Mouse (Mus musculus): ENCODE data around the gene Nup107. TPM values are rescaled to one million over a fixed set of nuclear protein-coding genes. Genes with fewer than 3 reads are reported as not detected.
A peak's percentile ranks its signal among the peaks of the same experiment; 100 is the strongest.
"Not testable (repeated sequence)": the region's sequence is repeated elsewhere in the genome, so short reads cannot be mapped to it uniquely, and the experiment has no call there.

The Nup107 gene
- total and polyA plus RNA-seq, 3 experiments, result 80.2 to 91.6 TPM; not detected in 1

- DNase-seq (ENCODE audit: low read depth, low spot score); H3K27me3 ChIP-seq (ENCODE audit: control insufficient read depth in 1 of 2, insufficient read depth in 2 of 2, low read length in 2 of 2); H3K79me2 ChIP-seq (ENCODE audit: control insufficient read depth, insufficient read depth, low read length, poor library complexity); H3K9me3 ChIP-seq (replicated peaks; ENCODE audit: insufficient read depth, low read length); H3K27ac ChIP-seq (ENCODE audit: control insufficient read depth, low read depth, low read length); H3K4me3 ChIP-seq (ENCODE audit: control insufficient read depth in 1 of 2, insufficient read depth in 1 of 2, low read depth in 2 of 2, low read length in 2 of 2); H3K9ac ChIP-seq (ENCODE audit: control insufficient read depth, low read depth, low read length, poor library complexity, severe bottlenecking): not testable (repeated sequence)
- Histone ChIP-seq H3K36me3 (ENCODE audit: control insufficient read depth in 1 of 2, insufficient read depth in 2 of 2, low read length in 2 of 2) (peaks cover 0 to 21% of the 10 kb centered on the region in 2 experiments; a peak in 2 of 4 replicates), H3K4me1 (ENCODE audit: control insufficient read depth in 1 of 2, insufficient read depth in 2 of 2, low read length in 2 of 2) (peaks cover 5 to 21% of the 10 kb centered on the region in 2 experiments; a peak in 3 of 4 replicates)
These were observed 58.9 kb downstream of the Nup107 start for GRCm38 (mm10) chr10:117733626-117734025.

DNA sequence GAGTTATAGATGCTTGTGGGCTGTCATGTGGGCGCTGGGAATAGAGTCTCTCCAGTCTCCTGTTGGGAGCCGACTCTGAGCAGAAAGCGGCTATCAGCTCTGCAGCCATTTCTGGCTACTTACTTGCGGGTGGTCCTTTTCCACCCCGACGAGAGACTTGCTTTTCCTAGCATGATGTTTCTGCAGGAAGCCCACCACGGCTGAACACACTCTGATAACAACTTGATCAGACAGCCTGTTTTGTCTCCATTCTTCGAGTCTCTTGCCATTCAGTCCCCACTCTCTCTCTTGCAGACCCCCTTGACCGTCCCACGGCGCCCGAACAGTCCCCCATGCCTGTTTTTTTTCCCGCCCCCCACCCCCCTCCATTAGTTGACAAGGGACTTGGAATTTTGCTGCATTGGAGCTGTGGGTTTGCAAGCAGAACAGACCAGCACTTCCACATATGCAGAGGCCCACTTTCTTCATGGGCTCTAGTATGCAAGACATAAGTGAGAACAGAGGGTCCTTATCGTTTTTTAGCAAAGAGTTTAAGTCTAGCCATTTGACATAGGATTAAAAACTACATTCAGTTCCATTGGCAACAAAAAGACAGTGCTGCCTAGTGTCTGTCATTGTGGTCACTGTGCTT lies 59.4 kb downstream of the Nup107 start:
- Histone ChIP-seq H3K27ac (ENCODE audit: control insufficient read depth, low read depth, low read length) (no peak overlapping the region), H3K36me3 (ENCODE audit: control insufficient read depth in 1 of 2, insufficient read depth in 2 of 2, low read length in 2 of 2) (peaks cover 0 to 17% of the 10 kb centered on the region in 2 experiments; a peak in 2 of 4 replicates), H3K27me3 (ENCODE audit: control insufficient read depth in 1 of 2, insufficient read depth in 2 of 2, low read length in 2 of 2) (no peaks in the 10 kb centered on the region), H3K4me1 (ENCODE audit: control insufficient read depth in 1 of 2, insufficient read depth in 2 of 2, low read length in 2 of 2) (peaks cover 5 to 16% of the 10 kb centered on the region in 2 experiments; a peak in 2 of 4 replicates), H3K9ac (ENCODE audit: control insufficient read depth, low read depth, low read length, poor library complexity, severe bottlenecking) (no peak overlapping the region), H3K79me2 (ENCODE audit: control insufficient read depth, insufficient read depth, low read length, poor library complexity) (no peaks in the 10 kb centered on the region), H3K9me3 (replicated peaks; ENCODE audit: insufficient read depth, low read length) (no peaks in the 10 kb centered on the region), H3K4me3 (ENCODE audit: control insufficient read depth in 1 of 2, insufficient read depth in 1 of 2, low read depth in 2 of 2, low read length in 2 of 2) (no peak overlapping the region)
- peak; percentile 36; the same call in 1 of the 2 replicates for TF ChIP-seq TAL1 (IDR thresholded peaks at IDR 0.05; ENCODE audit: low read length)
- TF ChIP-seq MAX (IDR thresholded peaks at IDR 0.05; ENCODE audit: low read length), result no peak
- no peak for DNase-seq (ENCODE audit: low read depth, low spot score)

DNA sequence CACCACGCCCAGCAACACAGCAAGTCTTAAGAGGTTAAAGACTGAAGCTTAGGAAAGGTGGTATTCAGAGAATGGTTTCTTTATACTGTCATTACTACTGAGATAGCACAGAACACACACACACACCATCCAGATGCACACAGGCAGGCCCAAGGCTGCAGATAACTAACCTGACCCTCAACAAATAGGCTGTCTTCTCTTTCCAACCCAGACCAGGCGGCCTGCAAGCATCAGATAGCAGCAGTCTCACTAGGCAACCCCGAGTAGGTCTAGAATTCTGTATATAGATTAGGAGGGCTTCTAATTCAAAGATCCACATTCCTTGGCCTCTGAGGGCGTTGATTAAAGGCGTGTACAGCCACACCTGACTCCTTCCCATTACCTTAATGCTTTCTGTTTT lies 60.3 kb downstream of the Nup107 start:
- Histone ChIP-seq H3K79me2 (ENCODE audit: control insufficient read depth, insufficient read depth, low read length, poor library complexity) (no peaks in the 10 kb centered on the region), H3K27ac (ENCODE audit: control insufficient read depth, low read depth, low read length) (peak overlapping the region; percentile 39; the same call in 1 of the 2 replicates), H3K9ac (ENCODE audit: control insufficient read depth, low read depth, low read length, poor library complexity, severe bottlenecking) (no peak overlapping the region), H3K27me3 (ENCODE audit: control insufficient read depth in 1 of 2, insufficient read depth in 2 of 2, low read length in 2 of 2) (no peaks in the 10 kb centered on the region), H3K4me3 (ENCODE audit: control insufficient read depth in 1 of 2, insufficient read depth in 1 of 2, low read depth in 2 of 2, low read length in 2 of 2) (no peak overlapping the region), H3K9me3 (replicated peaks; ENCODE audit: insufficient read depth, low read length) (no peaks in the 10 kb centered on the region), H3K4me1 (ENCODE audit: control insufficient read depth in 1 of 2, insufficient read depth in 2 of 2, low read length in 2 of 2) (peaks cover 5 to 15% of the 10 kb centered on the region in 2 experiments; a peak in 2 of 4 replicates), H3K36me3 (ENCODE audit: control insufficient read depth in 1 of 2, insufficient read depth in 2 of 2, low read length in 2 of 2) (peaks cover 0 to 16% of the 10 kb centered on the region in 2 experiments; a peak in 2 of 4 replicates)
- DNase-seq (ENCODE audit: low read depth, low spot score), result peak; percentile 85
- TF ChIP-seq ETS1 (IDR thresholded peaks at IDR 0.05; ENCODE audit: low read depth, low read length) (peak; percentile 60), EP300 (IDR thresholded peaks at IDR 0.05; ENCODE audit: low read depth in 1 of 2, low read length in 2 of 2) (peak; percentile 68 to 69), POLR2AphosphoS5 (IDR thresholded peaks at IDR 0.05; ENCODE audit: borderline replicate concordance, low read depth, low read length) (no peak), ZKSCAN1 (IDR thresholded peaks at IDR 0.05; ENCODE audit: low read depth, low read length) (peak; percentile 88), CHD1 (IDR thresholded peaks at IDR 0.05; ENCODE audit: low read depth, low read length) (no peak), ZMIZ1 (IDR thresholded peaks at IDR 0.05; ENCODE audit: low read depth, low read length) (no peak), TAL1 (IDR thresholded peaks at IDR 0.05; ENCODE audit: low read length) (peak; percentile 89), MYC (IDR thresholded peaks at IDR 0.05; ENCODE audit: low read depth, low read length) (0 out of 2 replicates have a peak, but pooled peaks have one; percentile 26), MEF2A (IDR thresholded peaks at IDR 0.05; ENCODE audit: extremely low read depth, insufficient replicate concordance, low read depth, low read length, poor library complexity, severe bottlenecking) (no peak), MYB (IDR thresholded peaks at IDR 0.05; ENCODE audit: low read depth, low read length) (no peak), NRF1 (IDR thresholded peaks at IDR 0.05; ENCODE audit: insufficient read depth, low read depth, low read length, poor library complexity, severe bottlenecking) (no peak), NELFE (IDR thresholded peaks at IDR 0.05; ENCODE audit: low read depth, low read length) (no peak), GABPA (IDR thresholded peaks at IDR 0.05; ENCODE audit: low read depth, low read length) (no peak), RAD21 (IDR thresholded peaks at IDR 0.05; ENCODE audit: low read depth, low read length) (no peak), TCF12 (IDR thresholded peaks at IDR 0.05; ENCODE audit: low read depth, low read length) (peak; percentile 81), JUND (IDR thresholded peaks at IDR 0.05; ENCODE audit: low read depth, low read length) (no peak), CTCF (IDR thresholded peaks at IDR 0.05 in 2 of 3, conservative IDR thresholded peaks at IDR 0.05 in 1 of 3; ENCODE audit: control insufficient read depth in 1 of 3, insufficient read depth in 1 of 3, low read depth in 2 of 3, low read length in 3 of 3, poor library complexity in 1 of 3, severe bottlenecking in 1 of 3) (no peak), CHD2 (IDR thresholded peaks at IDR 0.05; ENCODE audit: low read length) (no peak), BHLHE40 (IDR thresholded peaks at IDR 0.05; ENCODE audit: borderline replicate concordance, low read depth, low read length) (no peak), MAZ (IDR thresholded peaks at IDR 0.05; ENCODE audit: low read depth, low read length) (0 out of 2 replicates have a peak, but pooled peaks have one; percentile 17), MXI1 (IDR thresholded peaks at IDR 0.05; ENCODE audit: low read depth, low read length) (peak; percentile 55), ZC3H11A (IDR thresholded peaks at IDR 0.05; ENCODE audit: low read depth, low read length) (no peak), MAFK (IDR thresholded peaks at IDR 0.05; ENCODE audit: borderline replicate concordance, low read depth, low read length) (no peak)
